Mouse (Mus musculus) skeletal muscle tissue, adult 2 months (tissue): ENCODE results near the gene Krcc1.
"Not testable (repeated sequence)": the region's sequence is repeated elsewhere in the genome, so short reads cannot be mapped to it uniquely, and the experiment has no call there.

Experiments used
- DNase-seq: peaks from one replicate; pipeline ENCODE4 v3.0.0-alpha.2; 2012; ENCODE audit warnings: low read depth, low spot score

Krcc1 gene

GRCm38 (mm10) chr6:71261060-71261459 lies 10.4 kb upstream of the Krcc1 start:
- DNase-seq = no peak

DNA sequence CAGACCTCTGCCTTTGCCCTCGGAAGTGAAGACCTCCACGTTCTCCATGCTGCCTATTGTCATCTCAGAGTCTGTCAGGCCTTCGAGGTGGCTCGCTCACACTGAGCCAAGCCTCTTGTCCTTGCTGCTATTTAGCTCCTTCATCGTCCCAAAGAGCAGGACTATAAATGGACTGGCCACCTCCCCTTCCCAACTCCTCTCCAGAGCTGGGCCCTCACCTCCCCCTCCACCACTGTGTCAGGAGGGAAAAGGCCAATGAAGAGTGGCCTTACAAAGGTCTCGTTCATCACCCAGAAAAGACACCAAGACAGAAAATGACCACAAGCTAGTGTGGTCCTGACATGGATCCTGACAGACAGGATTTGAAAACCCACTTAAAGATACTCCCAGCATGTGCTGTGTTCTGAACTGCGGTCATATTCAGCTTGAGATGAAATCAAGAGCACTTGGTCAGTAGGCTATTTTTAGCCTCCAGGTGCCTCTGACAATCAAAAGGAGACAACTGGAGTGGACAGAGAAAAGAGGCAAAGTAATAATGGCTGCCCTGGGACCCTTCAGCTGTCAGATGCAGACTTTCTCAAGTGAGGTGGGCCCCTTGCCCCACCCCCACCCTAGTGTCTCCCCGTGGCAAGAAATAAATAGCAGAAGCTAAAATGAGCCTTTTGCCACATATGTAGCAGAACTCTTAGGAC lies 9.2 kb upstream of the Krcc1 start:
- peak; percentile 81 for DNase-seq

GRCm38 (mm10) chr6:71267603-71268002 lies 3.9 kb upstream of the Krcc1 start:
- DNase-seq = not testable (repeated sequence)

GRCm38 (mm10) chr6:71268929-71269685 lies 2.4 kb upstream of the Krcc1 start:
- DNase-seq = peak; percentile 69

DNA sequence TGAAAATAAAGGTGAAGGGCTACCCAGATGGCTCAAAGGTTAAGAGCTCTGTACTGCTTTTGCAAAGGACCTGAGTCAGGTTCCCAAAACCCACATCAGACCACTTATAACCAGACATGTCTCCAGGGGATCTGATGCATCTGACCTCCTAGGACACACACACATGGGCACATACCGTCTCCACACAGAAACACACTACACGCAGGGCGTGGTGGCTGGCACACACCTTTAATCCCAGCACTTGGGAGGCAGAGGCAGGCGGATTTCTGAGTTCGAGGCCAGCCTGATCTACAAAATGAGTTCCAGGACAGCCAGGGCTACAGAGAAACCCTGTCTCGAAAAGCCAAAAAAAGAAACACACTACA lies 1.8 kb upstream of the Krcc1 start:
- not testable (repeated sequence) for DNase-seq

GRCm38 (mm10) chr6:71270301-71271056 lies 998 bp upstream of the Krcc1 start:
- peak; percentile 55 for DNase-seq

GRCm38 (mm10) chr6:71271057-71271388 lies 454 bp upstream of the Krcc1 start:
- no peak for DNase-seq

DNA sequence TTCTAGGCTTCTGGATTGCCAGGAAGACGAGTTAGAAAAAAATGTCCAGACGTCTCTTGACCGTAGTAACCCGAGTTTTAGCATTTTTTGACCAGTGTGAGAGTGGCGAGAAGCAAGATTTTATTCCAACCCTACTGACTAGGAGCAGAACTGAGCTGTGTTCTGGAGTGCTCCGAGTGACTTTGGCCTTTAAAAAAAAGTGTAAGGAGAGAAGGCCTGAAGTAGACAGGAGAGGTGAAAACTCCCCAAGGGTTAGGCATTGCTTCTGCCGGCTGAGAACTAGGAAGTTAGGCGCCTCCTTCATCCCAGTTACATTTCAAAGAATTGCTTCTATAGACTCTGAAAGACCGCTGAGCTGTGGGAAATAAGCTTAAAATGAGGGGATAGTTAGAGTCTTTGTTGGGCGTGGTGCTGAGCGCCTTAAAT lies 852 bp downstream of the Krcc1 start:
- DNase-seq = peak; percentile 22

- no peak for DNase-seq
These were observed 2.2 kb downstream of the Krcc1 start for GRCm38 (mm10) chr6:71273715-71274114.

DNA sequence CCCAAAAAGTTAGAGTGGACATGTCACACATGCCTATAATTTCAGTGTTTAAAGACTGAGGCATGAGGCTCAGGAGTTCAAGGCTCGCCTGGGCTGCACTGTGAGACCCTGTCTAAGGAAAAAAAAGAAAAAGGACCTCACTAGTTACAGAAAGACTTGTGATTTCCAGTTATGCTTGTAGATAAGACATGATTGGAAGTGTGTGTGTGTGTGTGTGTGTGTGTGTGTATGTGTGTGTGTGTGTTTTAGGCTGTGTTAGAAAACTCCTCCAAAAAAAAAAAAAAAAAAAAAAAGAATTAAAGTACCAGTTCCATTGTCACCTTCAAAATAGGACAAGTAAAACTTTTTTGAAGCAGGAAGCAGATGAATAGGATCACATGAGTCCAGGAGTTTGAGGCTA lies 3.1 kb downstream of the Krcc1 start:
- no peak for DNase-seq

GRCm38 (mm10) chr6:71279418-71279817 lies 7.9 kb downstream of the Krcc1 start:
- no peak for DNase-seq

DNA sequence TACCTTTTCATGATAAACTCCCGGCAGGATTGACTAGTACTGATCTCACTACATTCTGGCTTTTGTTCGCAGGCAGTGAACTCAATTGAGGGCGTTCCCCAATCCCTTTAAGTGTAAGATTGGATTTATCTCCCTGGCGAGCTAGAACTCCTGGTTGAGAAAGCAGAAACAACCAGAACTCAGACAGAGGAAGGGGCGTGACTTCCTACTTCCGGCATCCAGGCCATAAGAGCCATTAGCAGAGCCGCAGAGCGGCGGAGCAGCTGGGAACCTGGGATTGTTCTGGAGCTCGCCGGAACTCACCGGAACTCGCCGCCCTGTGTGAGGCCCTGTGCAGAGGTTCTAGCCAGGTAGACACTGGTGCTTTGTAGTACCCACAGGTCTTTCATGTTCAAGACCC lies 22.0 kb downstream of the Krcc1 start:
- DNase-seq = no peak

GRCm38 (mm10) chr6:71295303-71295702 lies 23.8 kb downstream of the Krcc1 start:
- no peak for DNase-seq

- no peak for DNase-seq
These were observed 26.6 kb downstream of the Krcc1 start for GRCm38 (mm10) chr6:71298051-71298450.

DNA sequence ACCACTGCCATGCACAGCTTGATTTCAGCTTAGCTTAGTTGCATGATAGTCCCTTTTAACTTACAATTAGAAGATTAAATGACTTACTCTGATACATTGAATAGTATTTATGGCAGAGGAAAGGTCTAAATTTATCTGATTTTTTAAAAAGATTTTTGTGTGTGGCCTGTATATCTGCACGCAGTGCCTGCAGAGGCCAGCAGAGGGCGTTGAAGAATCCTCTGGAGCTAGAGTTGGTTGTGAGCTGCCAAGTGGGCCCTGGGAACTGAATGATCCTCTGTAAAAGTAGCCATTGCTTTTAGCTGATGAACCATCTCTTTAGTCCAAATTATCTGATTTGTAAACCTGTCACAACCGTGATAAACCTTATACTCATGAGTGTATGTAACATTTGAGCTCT lies 27.3 kb downstream of the Krcc1 start:
- no peak for DNase-seq

- DNase-seq = no peak
These were observed 30.7 kb downstream of the Krcc1 start for GRCm38 (mm10) chr6:71302097-71302731.

DNA sequence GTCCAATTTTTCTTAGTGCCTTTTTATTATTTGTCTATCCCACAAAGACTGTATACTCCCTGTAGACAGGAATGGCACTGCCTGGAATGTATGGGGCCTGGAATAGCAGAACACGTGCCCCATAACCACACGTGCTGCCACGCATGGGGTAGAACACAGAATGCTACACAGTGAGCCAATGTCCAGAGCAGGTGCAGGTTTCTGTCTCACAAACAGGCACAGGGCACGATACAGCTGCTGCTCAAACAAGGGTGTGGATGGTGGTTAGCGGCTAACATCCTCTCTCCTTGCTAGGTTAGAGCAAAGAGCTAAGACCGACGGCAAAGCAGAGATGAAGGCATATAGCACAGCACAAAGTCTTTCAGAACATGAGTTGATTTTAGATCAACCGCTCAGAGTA lies 36.0 kb downstream of the Krcc1 start:
- DNase-seq = no peak

DNA sequence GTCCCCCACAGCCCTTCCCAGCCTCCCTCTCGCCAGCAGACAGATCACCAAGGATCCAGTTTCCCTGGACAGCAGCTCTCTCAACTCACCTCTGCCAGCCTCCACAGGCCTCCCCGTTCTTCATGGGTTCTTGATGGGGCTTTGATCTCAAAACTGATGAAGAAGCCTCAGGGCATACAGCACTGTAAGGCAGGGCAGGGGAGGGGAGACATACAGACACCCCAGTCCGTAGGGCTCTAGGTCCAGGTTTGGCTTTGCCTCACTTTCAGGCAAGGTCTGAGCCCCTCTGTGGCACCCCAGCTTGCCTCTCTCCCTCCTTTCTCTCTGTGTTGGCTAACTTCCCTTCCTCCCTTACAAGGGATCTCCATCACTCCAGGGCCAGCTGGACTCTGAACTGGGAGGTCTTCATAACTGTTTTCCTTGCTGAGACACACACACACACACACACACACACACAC lies 50.4 kb downstream of the Krcc1 start, which contains the start of gene Smyd1:
TSS of gene Smyd1 (minus strand) at position 408 of the 458 bp plus-strand sequence.
- no peak for DNase-seq

- no peak for DNase-seq
These were observed 51.0 kb downstream of the Krcc1 start, which contains the start of gene Cd8b1 for GRCm38 (mm10) chr6:71322491-71322921. Gene Cd8b1 (plus strand): TSS chr6:71322788.

DNA sequence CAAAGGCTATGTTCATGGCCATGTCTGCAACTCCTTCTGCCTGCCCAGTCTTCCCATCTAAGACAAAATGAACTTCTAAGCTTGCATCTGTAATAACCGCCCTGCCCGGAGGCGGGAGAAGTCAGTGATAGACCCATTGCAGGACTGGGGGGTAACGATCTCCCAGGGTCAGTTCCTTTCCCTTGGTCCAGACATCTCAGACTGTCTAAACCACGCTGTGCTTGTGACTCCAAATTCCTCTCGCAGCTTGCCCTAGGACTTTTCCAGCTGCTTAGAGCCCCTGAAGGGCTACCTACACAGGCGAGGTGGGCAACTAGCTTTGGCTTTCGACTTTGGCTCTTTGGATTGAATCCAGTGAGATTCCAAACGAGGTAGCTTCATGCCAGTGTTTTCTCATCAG lies 53.3 kb downstream of the Krcc1 start:
- no peak for DNase-seq

GRCm38 (mm10) chr6:71329881-71330280 lies 58.4 kb downstream of the Krcc1 start:
- DNase-seq = no peak

- DNase-seq = no peak
These were observed 59.0 kb downstream of the Krcc1 start for GRCm38 (mm10) chr6:71330486-71330885.
